Mouse (Mus musculus): Measurements from ENCODE around the gene Olfr239. TPM values are rescaled to one million over a fixed set of nuclear protein-coding genes. Genes with fewer than 3 reads are reported as not detected.
"Not testable (repeated sequence)": the region's sequence is repeated elsewhere in the genome, so short reads cannot be mapped to it uniquely, and the experiment has no call there.

The Olfr239 gene
- not detected in 2 replicates for total RNA-seq (2014; rRNA removed)
- not detected in 2 replicates for polyA plus RNA-seq (2015; fragmentation: Nextera tagmentation; extraction: Ambion mirVana)

GRCm38 (mm10) chr17:33191002-33191401 lies at the start of gene Olfr239:
Gene Olfr239 (plus strand): TSS chr17:33191302.
- H3K36me3 ChIP-seq (ENCODE audit: insufficient read depth, low read length); H3K4me1 ChIP-seq (ENCODE audit: insufficient read depth, low read length); ATAC-seq (ENCODE audit: low FRiP score); DNase-seq (ENCODE audit: low spot score); H3K27ac ChIP-seq (ENCODE audit: low read depth, low read length); H3K9me3 ChIP-seq (ENCODE audit: low read length); H3K27me3 ChIP-seq (ENCODE audit: insufficient read depth, low read length); H3K4me3 ChIP-seq (ENCODE audit: low read depth, low read length); H3K9ac ChIP-seq (replicated peaks; ENCODE audit: low read length, poor library complexity, severe bottlenecking); H3K4me2 ChIP-seq (ENCODE audit: low read depth, low read length, poor library complexity, severe bottlenecking): not testable (repeated sequence)
- WGBS: no CpG with 5 or more reads among the region's 2 CpGs

GRCm38 (mm10) chr17:33168147-33168546 lies 23.0 kb upstream of the Olfr239 start, which contains the start of gene Olfr55:
Gene Olfr55 (plus strand): TSS chr17:33168447.
- not testable (repeated sequence) for DNase-seq (ENCODE audit: low spot score); H3K9me3 ChIP-seq (ENCODE audit: low read length); H3K9ac ChIP-seq (replicated peaks; ENCODE audit: low read length, poor library complexity, severe bottlenecking); H3K4me2 ChIP-seq (ENCODE audit: low read depth, low read length, poor library complexity, severe bottlenecking); H3K4me1 ChIP-seq (ENCODE audit: insufficient read depth, low read length); H3K4me3 ChIP-seq (ENCODE audit: low read depth, low read length); H3K27ac ChIP-seq (ENCODE audit: low read depth, low read length); H3K36me3 ChIP-seq (ENCODE audit: insufficient read depth, low read length); H3K27me3 ChIP-seq (ENCODE audit: insufficient read depth, low read length); ATAC-seq (ENCODE audit: low FRiP score)
- WGBS: 78% methylated on average over 1 of the region's 1 CpGs

- no peak within 1 kb of the TSS for H3K4me2 ChIP-seq (ENCODE audit: low read depth, low read length, poor library complexity, severe bottlenecking)
- 80% methylated on average over 2 of the region's 2 CpGs for WGBS
- no peaks in the 10 kb centered on the region for H3K4me1 ChIP-seq (ENCODE audit: insufficient read depth, low read length)
- DNase-seq (ENCODE audit: low spot score) (no peak), ATAC-seq (ENCODE audit: low FRiP score) (no peak)
- H3K27me3 ChIP-seq (ENCODE audit: insufficient read depth, low read length): no peaks in the 10 kb centered on the region
- no peak within 1 kb of the TSS for H3K9ac ChIP-seq (replicated peaks; ENCODE audit: low read length, poor library complexity, severe bottlenecking)
- TF ChIP-seq CTCF (IDR thresholded peaks at IDR 0.05): no peak
- peaks cover 8% of the 10 kb centered on the region; the same call in 1 of the 2 replicates for H3K9me3 ChIP-seq (ENCODE audit: low read length)
- H3K36me3 ChIP-seq (ENCODE audit: insufficient read depth, low read length): no peaks in the 10 kb centered on the region
- no peak within 1 kb of the TSS for H3K27ac ChIP-seq (ENCODE audit: low read depth, low read length)
- H3K4me3 ChIP-seq (ENCODE audit: low read depth, low read length): no peak within 1 kb of the TSS
Observed at GRCm38 (mm10) chr17:33221590-33221989, 30.5 kb downstream of the Olfr239 start, which contains the start of gene Olfr1564. Gene Olfr1564 (minus strand): TSS chr17:33221690.

GRCm38 (mm10) chr17:33236646-33237045 lies 45.5 kb downstream of the Olfr239 start:
- H3K4me1 ChIP-seq (ENCODE audit: insufficient read depth, low read length); DNase-seq (ENCODE audit: low spot score); ATAC-seq (ENCODE audit: low FRiP score); H3K36me3 ChIP-seq (ENCODE audit: insufficient read depth, low read length); H3K9ac ChIP-seq (replicated peaks; ENCODE audit: low read length, poor library complexity, severe bottlenecking); H3K4me3 ChIP-seq (ENCODE audit: low read depth, low read length); H3K9me3 ChIP-seq (ENCODE audit: low read length); H3K27ac ChIP-seq (ENCODE audit: low read depth, low read length); H3K27me3 ChIP-seq (ENCODE audit: insufficient read depth, low read length); H3K4me2 ChIP-seq (ENCODE audit: low read depth, low read length, poor library complexity, severe bottlenecking): not testable (repeated sequence)
- WGBS: 95% methylated on average over 1 of the region's 1 CpGs

Other genes starting within 250 kb of the Olfr239 start
- gene Cyp4f13, start 243.9 kb upstream of the Olfr239 start, total RNA-seq (2014; rRNA removed): 8.9 and 15.1 TPM in 2 replicates
- 8.0 and 8.7 TPM in 2 replicates for gene Cyp4f13, start 243.9 kb upstream of the Olfr239 start, polyA plus RNA-seq (2015; fragmentation: Nextera tagmentation; extraction: Ambion mirVana)
- 4.2 and 5.7 TPM in 2 replicates for gene Zfp472, start 225.5 kb upstream of the Olfr239 start, total RNA-seq (2014; rRNA removed)
- gene Zfp472, start 225.5 kb upstream of the Olfr239 start, polyA plus RNA-seq (2015; fragmentation: Nextera tagmentation; extraction: Ambion mirVana): 6.1 TPM in 2 replicates
- gene Zfp952, start 198.2 kb upstream of the Olfr239 start, total RNA-seq (2014; rRNA removed): 9.9 and 15.7 TPM in 2 replicates
- gene Zfp952, start 198.2 kb upstream of the Olfr239 start, polyA plus RNA-seq (2015; fragmentation: Nextera tagmentation; extraction: Ambion mirVana): 12.1 TPM in 2 replicates
- 10.8 and 20.8 TPM in 2 replicates for gene Zfp763, start 157.9 kb upstream of the Olfr239 start, total RNA-seq (2014; rRNA removed)
- 18.2 and 19.7 TPM in 2 replicates for gene Zfp763, start 157.9 kb upstream of the Olfr239 start, polyA plus RNA-seq (2015; fragmentation: Nextera tagmentation; extraction: Ambion mirVana)
- not detected in 2 replicates for gene 4921501E09Rik, start 123.2 kb upstream of the Olfr239 start, total RNA-seq (2014; rRNA removed)
- not detected in 2 replicates for gene 4921501E09Rik, start 123.2 kb upstream of the Olfr239 start, polyA plus RNA-seq (2015; fragmentation: Nextera tagmentation; extraction: Ambion mirVana)
- gene Zfp563, start 102.0 kb upstream of the Olfr239 start, total RNA-seq (2014; rRNA removed): 21.9 and 26.0 TPM in 2 replicates
- 11.7 and 13.1 TPM in 2 replicates for gene Zfp563, start 102.0 kb upstream of the Olfr239 start, polyA plus RNA-seq (2015; fragmentation: Nextera tagmentation; extraction: Ambion mirVana)
- 0.09 and 0.11 TPM in 2 replicates for gene Morc2b, start 51.6 kb upstream of the Olfr239 start, total RNA-seq (2014; rRNA removed)
- 0.15 and 0.27 TPM in 2 replicates for gene Morc2b, start 51.6 kb upstream of the Olfr239 start, polyA plus RNA-seq (2015; fragmentation: Nextera tagmentation; extraction: Ambion mirVana)
- gene Olfr55, start 22.9 kb upstream of the Olfr239 start, total RNA-seq (2014; rRNA removed): not detected in 2 replicates
- not detected in 2 replicates for gene Olfr55, start 22.9 kb upstream of the Olfr239 start, polyA plus RNA-seq (2015; fragmentation: Nextera tagmentation; extraction: Ambion mirVana)
- 0.22 TPM in 1 of 2 replicates, not detected in the other for gene Olfr1564, start 30.4 kb downstream of the Olfr239 start, total RNA-seq (2014; rRNA removed)
- not detected in 2 replicates for gene Olfr1564, start 30.4 kb downstream of the Olfr239 start, polyA plus RNA-seq (2015; fragmentation: Nextera tagmentation; extraction: Ambion mirVana)
- gene Zfp955a, start 63.8 kb downstream of the Olfr239 start, total RNA-seq (2014; rRNA removed): 13.9 and 20.6 TPM in 2 replicates
- 20.1 and 20.4 TPM in 2 replicates for gene Zfp955a, start 63.8 kb downstream of the Olfr239 start, polyA plus RNA-seq (2015; fragmentation: Nextera tagmentation; extraction: Ambion mirVana)
- gene Olfr63, start 73.4 kb downstream of the Olfr239 start, total RNA-seq (2014; rRNA removed): not detected in 2 replicates
- gene Olfr63, start 73.4 kb downstream of the Olfr239 start, polyA plus RNA-seq (2015; fragmentation: Nextera tagmentation; extraction: Ambion mirVana): not detected in 2 replicates
- gene Zfp955b, start 98.2 kb downstream of the Olfr239 start, total RNA-seq (2014; rRNA removed): 17.2 and 21.0 TPM in 2 replicates
- 16.2 and 16.7 TPM in 2 replicates for gene Zfp955b, start 98.2 kb downstream of the Olfr239 start, polyA plus RNA-seq (2015; fragmentation: Nextera tagmentation; extraction: Ambion mirVana)
- 20.9 and 27.2 TPM in 2 replicates for gene Zfp81, start 167.6 kb downstream of the Olfr239 start, total RNA-seq (2014; rRNA removed)
- gene Zfp81, start 167.6 kb downstream of the Olfr239 start, polyA plus RNA-seq (2015; fragmentation: Nextera tagmentation; extraction: Ambion mirVana): 14.6 and 18.1 TPM in 2 replicates
- 13.6 and 28.9 TPM in 2 replicates for gene Zfp101, start 203.3 kb downstream of the Olfr239 start, total RNA-seq (2014; rRNA removed)
- 6.8 and 9.0 TPM in 2 replicates for gene Zfp101, start 203.3 kb downstream of the Olfr239 start, polyA plus RNA-seq (2015; fragmentation: Nextera tagmentation; extraction: Ambion mirVana)
- gene Actl9, start 241.6 kb downstream of the Olfr239 start, total RNA-seq (2014; rRNA removed): not detected in 2 replicates
- not detected in 2 replicates for gene Actl9, start 241.6 kb downstream of the Olfr239 start, polyA plus RNA-seq (2015; fragmentation: Nextera tagmentation; extraction: Ambion mirVana)